Mouse (Mus musculus) WW6 (cell line): Measurements from ENCODE around the gene Nt5c2.
A peak's percentile ranks its signal among the peaks of the same experiment; 100 is the strongest.

ENCODE experiments used
- DNase-seq: peaks from one replicate; pipeline ENCODE4 v3.0.0-alpha.2; 2013; ENCODE audit warnings: low read depth, low spot score

The Nt5c2 gene

GRCm38 (mm10) chr19:47014447-47015381, at the start of gene Nt5c2, which contains the start of gene Ina:
Gene Nt5c2, minus strand, starts transcription at chr19:47015153.
Gene Ina, plus strand, starts transcription at chr19:47014698.
- peak; percentile 55 for DNase-seq

- DNase-seq, result no peak
Observed at GRCm38 (mm10) chr19:47057684-47058083, 42.7 kb upstream of the Nt5c2 start.

- no peak for DNase-seq
Observed at GRCm38 (mm10) chr19:47053471-47053870, 38.5 kb upstream of the Nt5c2 start.

- DNase-seq, result no peak
Observed at GRCm38 (mm10) chr19:47052927-47053326, 38.0 kb upstream of the Nt5c2 start.

GRCm38 (mm10) chr19:47050271-47051032, 35.5 kb upstream of the Nt5c2 start, which contains the start of gene Pcgf6:
Gene Pcgf6, minus strand, starts transcription at chr19:47050906.
- peak; percentile 89 for DNase-seq

GRCm38 (mm10) chr19:47049840-47050239, 34.9 kb upstream of the Nt5c2 start:
- DNase-seq, result no peak

GRCm38 (mm10) chr19:47049061-47049460, 34.1 kb upstream of the Nt5c2 start:
- DNase-seq, result no peak

GRCm38 (mm10) chr19:47047236-47047833, 32.4 kb upstream of the Nt5c2 start:
- peak; percentile 70 for DNase-seq

- DNase-seq, result no peak
Observed at GRCm38 (mm10) chr19:47046343-47046742, 31.4 kb upstream of the Nt5c2 start.

- DNase-seq, result no peak
Observed at GRCm38 (mm10) chr19:47043608-47044007, 28.7 kb upstream of the Nt5c2 start.

- DNase-seq, result no peak
Observed at GRCm38 (mm10) chr19:47040720-47041473, 25.9 kb upstream of the Nt5c2 start.

- no peak for DNase-seq
Observed at GRCm38 (mm10) chr19:47036596-47036995, 21.6 kb upstream of the Nt5c2 start.

GRCm38 (mm10) chr19:47034916-47035315, 20.0 kb upstream of the Nt5c2 start:
- no peak for DNase-seq

- no peak for DNase-seq
Observed at GRCm38 (mm10) chr19:47031770-47032169, 16.8 kb upstream of the Nt5c2 start.

- no peak for DNase-seq
Observed at GRCm38 (mm10) chr19:47029796-47030195, 14.8 kb upstream of the Nt5c2 start.

GRCm38 (mm10) chr19:47026513-47026912, 11.6 kb upstream of the Nt5c2 start:
- DNase-seq, result no peak

GRCm38 (mm10) chr19:47024954-47025353, 10.0 kb upstream of the Nt5c2 start:
- no peak for DNase-seq

GRCm38 (mm10) chr19:47023546-47023945, 8.6 kb upstream of the Nt5c2 start:
- no peak for DNase-seq

GRCm38 (mm10) chr19:47022709-47023108, 7.8 kb upstream of the Nt5c2 start:
- DNase-seq, result no peak

- DNase-seq, result peak; percentile 53
Observed at GRCm38 (mm10) chr19:47019326-47019725, 4.4 kb upstream of the Nt5c2 start.

GRCm38 (mm10) chr19:47018330-47018729, 3.4 kb upstream of the Nt5c2 start:
- no peak for DNase-seq
